Mouse (Mus musculus) kidney, adult 2 months (tissue): ENCODE measurements around the gene Cacna1b. TPM values are rescaled to one million over a fixed set of nuclear protein-coding genes. Genes with fewer than 3 reads are reported as not detected.

Experiments used
- DNase-seq: peaks from one replicate; pipeline ENCODE4 v3.0.0; 2021
- H3K27ac ChIP-seq: fragments of 200-500 bp; 2 replicates; pipeline ENCODE4 v1.5.1; 2012; ENCODE audit warnings: low read depth, low read length, control low read depth, inconsistent platforms; ENCODE audit not compliant: insufficient read depth
- H3K27me3 ChIP-seq: fragments of 200-500 bp; replicated peaks from 2 replicates; pipeline ENCODE4 v1.6.1; 2012; ENCODE audit warnings: mild to moderate bottlenecking, moderate library complexity, low read length, inconsistent platforms; ENCODE audit not compliant: control insufficient read depth, insufficient read depth
- H3K36me3 ChIP-seq: fragments of 200-500 bp; 2 replicates; pipeline ENCODE4 v1.6.1; 2012; ENCODE audit warnings: mild to moderate bottlenecking, moderate library complexity, low read length, inconsistent platforms; ENCODE audit not compliant: control insufficient read depth, insufficient read depth
- H3K4me1 ChIP-seq: fragments of 200-500 bp; 2 replicates; pipeline ENCODE4 v1.6.1; 2011; ENCODE audit warnings: low read length; ENCODE audit not compliant: control insufficient read depth, insufficient read depth
- H3K4me3 ChIP-seq: fragments of 200-500 bp; 2 replicates; pipeline ENCODE4 v1.5.1; 2011; ENCODE audit warnings: mild to moderate bottlenecking, low read depth, low read length, control low read depth; ENCODE audit not compliant: insufficient read depth
- CTCF ChIP-seq: fragments of 200-500 bp; conservative IDR thresholded peaks from 2 replicates; pipeline ENCODE4 v1.5.1; 2011; ENCODE audit warnings: low read depth, mild to moderate bottlenecking, control low read depth, low read length, moderate library complexity, mixed read lengths; ENCODE audit not compliant: insufficient read depth, insufficient read length
- POLR2A ChIP-seq: fragments of 200-500 bp; IDR thresholded peaks from one replicate; pipeline ENCODE4 v1.6.1; 2011; ENCODE audit warnings: low read depth, low read length, control low read depth
- WGBS: fragments of 180-500 bp; shearing (Covaris S2); methylation state at CpG from one replicate; pipeline ENCODE4 v1.1.7; 2018; 5-methylcytosine and 5-hydroxymethylcytosine counted together
- polyA plus RNA-seq: library from polyadenylated mRNA; depleted of rRNA; stranded (reverse); fragments of >200 nt; gene quantifications from 2 replicates; pipeline ENCODE4 v1.2.3, GENCODE M21; 2012

The Cacna1b gene
- polyA plus RNA-seq, 1 experiment = 1.2 TPM

GRCm38 (mm10) chr2:24755276-24755675 is 7.7 kb downstream of the Cacna1b start:
- no peaks in the 10 kb centered on the region for H3K4me1 ChIP-seq
- WGBS = 96% methylated on average over 1 of the region's 1 CpGs
- H3K27ac ChIP-seq = no peak overlapping the region
- DNase-seq = peak; percentile 43
- H3K4me3 ChIP-seq = no peak overlapping the region
- TF ChIP-seq CTCF = peak; percentile 71
- TF ChIP-seq POLR2A = no peak
- no peaks in the 10 kb centered on the region for H3K27me3 ChIP-seq
- H3K36me3 ChIP-seq = no peaks in the 10 kb centered on the region

GRCm38 (mm10) chr2:24752599-24752998 is 10.4 kb downstream of the Cacna1b start:
- WGBS = 42% methylated on average over 4 of the region's 4 CpGs
- Histone ChIP-seq H3K4me3 (no peak overlapping the region), H3K36me3 (no peaks in the 10 kb centered on the region), H3K27me3 (no peaks in the 10 kb centered on the region), H3K27ac (no peak overlapping the region), H3K4me1 (no peaks in the 10 kb centered on the region)
- no peak for TF ChIP-seq POLR2A
- no peak for TF ChIP-seq CTCF
- no peak for DNase-seq

- TF ChIP-seq POLR2A (no peak), CTCF (no peak)
- Histone ChIP-seq H3K4me3 (no peak overlapping the region), H3K36me3 (no peaks in the 10 kb centered on the region), H3K27ac (no peak overlapping the region), H3K4me1 (no peaks in the 10 kb centered on the region), H3K27me3 (no peaks in the 10 kb centered on the region)
- WGBS = 52% methylated on average over 3 of the region's 3 CpGs
- no peak for DNase-seq
Measured at GRCm38 (mm10) chr2:24750051-24750450, 12.9 kb downstream of the Cacna1b start.

- no peaks in the 10 kb centered on the region for H3K4me1 ChIP-seq
- DNase-seq = no peak
- H3K4me3 ChIP-seq = no peak overlapping the region
- TF ChIP-seq CTCF = no peak
- TF ChIP-seq POLR2A = no peak
- no peaks in the 10 kb centered on the region for H3K36me3 ChIP-seq
- 62% methylated on average over 7 of the region's 7 CpGs for WGBS
- no peaks in the 10 kb centered on the region for H3K27me3 ChIP-seq
- H3K27ac ChIP-seq = no peak overlapping the region
Measured at GRCm38 (mm10) chr2:24747878-24748277, 15.1 kb downstream of the Cacna1b start.

DNA sequence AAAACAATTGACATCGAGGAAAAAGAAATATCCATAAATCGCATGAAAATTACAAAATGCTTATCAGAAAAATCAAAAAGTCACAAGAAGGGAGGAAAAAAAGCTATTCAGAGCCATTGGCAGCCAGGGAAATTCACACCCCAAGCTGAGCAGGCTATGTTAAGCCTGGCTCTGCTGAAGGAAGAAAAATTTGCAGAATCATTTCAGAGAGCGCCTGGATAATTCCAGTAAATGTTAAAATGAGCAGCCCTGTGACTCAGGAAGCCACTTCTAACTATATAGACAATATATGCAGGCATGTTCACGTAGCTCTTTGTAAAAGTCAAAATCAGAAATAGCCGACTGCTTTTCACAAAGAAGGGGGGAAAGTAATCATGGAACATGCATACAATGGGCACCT is 23.3 kb downstream of the Cacna1b start:
- DNase-seq = no peak
- Histone ChIP-seq H3K4me1 (no peaks in the 10 kb centered on the region), H3K27ac (no peak overlapping the region), H3K4me3 (no peak overlapping the region), H3K27me3 (no peaks in the 10 kb centered on the region), H3K36me3 (no peaks in the 10 kb centered on the region)
- TF ChIP-seq POLR2A = no peak
- TF ChIP-seq CTCF = no peak
- 87% methylated on average over 5 of the region's 5 CpGs for WGBS

GRCm38 (mm10) chr2:24733157-24733556 is 29.8 kb downstream of the Cacna1b start:
- WGBS = 53% methylated on average over 4 of the region's 4 CpGs

DNA sequence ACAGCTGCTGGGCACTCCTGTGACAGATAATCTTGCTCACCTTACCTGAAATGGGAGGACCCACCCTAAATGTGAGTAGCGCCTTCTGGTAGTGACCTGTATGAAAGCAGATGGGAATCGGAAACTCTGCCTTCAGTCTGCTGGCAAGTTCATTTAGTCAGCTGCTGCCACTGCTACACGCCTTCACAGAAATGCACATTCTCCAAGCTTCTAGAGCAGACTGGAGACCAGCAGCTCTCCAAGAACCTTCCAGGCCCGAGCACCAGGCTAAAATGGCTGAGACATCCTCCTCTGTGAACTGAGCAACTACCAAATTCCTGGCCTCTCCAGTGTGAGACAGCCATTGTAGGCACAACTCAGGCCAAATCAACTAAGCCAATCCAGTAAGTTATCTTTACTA is 37.1 kb downstream of the Cacna1b start:
- TF ChIP-seq POLR2A (no peak), CTCF (no peak)
- 87% methylated on average over 4 of the region's 4 CpGs for WGBS

More at GRCm38 (mm10) chr2:24733157-24733556, 29.8 kb downstream of the Cacna1b start:
- TF ChIP-seq POLR2A (no peak), CTCF (no peak)
- Histone ChIP-seq H3K4me1 (no peaks in the 10 kb centered on the region), H3K27ac (no peak overlapping the region), H3K36me3 (no peaks in the 10 kb centered on the region), H3K4me3 (no peak overlapping the region), H3K27me3 (no peaks in the 10 kb centered on the region)
- DNase-seq = no peak

More for the DNA sequence above, 37.1 kb downstream of the Cacna1b start:
- DNase-seq = no peak
- no peak overlapping the region for H3K4me3 ChIP-seq
- H3K27me3 ChIP-seq = no peaks in the 10 kb centered on the region
- H3K4me1 ChIP-seq = no peaks in the 10 kb centered on the region
- no peaks in the 10 kb centered on the region for H3K36me3 ChIP-seq
- no peak overlapping the region for H3K27ac ChIP-seq
